Mouse (Mus musculus) activated CD4-positive, CD25-positive, alpha-beta regulatory T cell, adult 4 months (primary cell): Measurements from ENCODE around the gene Svbp. TPM values are rescaled to one million over a fixed set of nuclear protein-coding genes. Genes with fewer than 3 reads are reported as not detected.

Experiments
- ATAC-seq: one replicate; pipeline ENCODE4 v1.8.0; 2017
- polyA plus RNA-seq, 2 experiments: library from polyadenylated mRNA; unstranded; fragments of 100-300 nt; shearing (Covaris generic); gene quantifications; one replicate each; pipeline ENCODE4 v1.2.1; 2017

Gene Svbp
- 10 to 100 TPM; 63.6 to 67.8 TPM for polyA plus RNA-seq

DNA sequence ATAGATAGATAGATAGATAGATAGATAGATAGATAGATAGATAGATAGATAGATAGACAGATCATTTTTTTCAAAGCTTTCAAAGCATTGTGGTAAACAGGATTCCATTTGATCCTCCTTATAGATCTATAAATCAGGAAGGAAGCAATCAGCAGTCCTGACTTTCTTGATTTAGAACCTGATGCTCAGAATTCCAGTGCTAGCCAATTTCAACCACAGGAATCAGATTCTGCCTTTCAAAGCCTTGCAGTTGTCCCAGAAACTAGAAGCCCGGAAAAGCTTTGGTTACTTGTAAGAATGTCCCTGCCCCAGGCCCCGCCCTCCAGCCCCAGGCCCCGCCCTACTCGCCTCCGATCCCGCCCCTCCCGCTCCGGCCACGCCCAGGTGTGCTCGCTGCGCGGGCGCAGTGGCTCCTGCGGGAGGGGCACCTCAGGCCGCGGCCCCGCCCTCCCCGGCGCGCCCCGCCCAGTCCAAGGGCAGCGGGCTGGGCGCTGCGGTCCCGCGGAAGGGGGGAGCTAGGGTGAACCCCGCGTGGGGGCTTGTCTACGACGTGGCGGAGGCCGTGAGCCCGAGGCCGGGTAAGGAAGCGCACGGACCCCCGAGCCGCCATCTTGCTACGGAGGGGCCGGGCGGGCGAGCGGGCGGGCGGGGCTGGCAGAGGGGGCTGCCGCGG is at the start of gene Svbp:
Gene Svbp (plus strand): TSS at position 398 of the 673 bp plus-strand sequence.
- ATAC-seq = peak; percentile 85

DNA sequence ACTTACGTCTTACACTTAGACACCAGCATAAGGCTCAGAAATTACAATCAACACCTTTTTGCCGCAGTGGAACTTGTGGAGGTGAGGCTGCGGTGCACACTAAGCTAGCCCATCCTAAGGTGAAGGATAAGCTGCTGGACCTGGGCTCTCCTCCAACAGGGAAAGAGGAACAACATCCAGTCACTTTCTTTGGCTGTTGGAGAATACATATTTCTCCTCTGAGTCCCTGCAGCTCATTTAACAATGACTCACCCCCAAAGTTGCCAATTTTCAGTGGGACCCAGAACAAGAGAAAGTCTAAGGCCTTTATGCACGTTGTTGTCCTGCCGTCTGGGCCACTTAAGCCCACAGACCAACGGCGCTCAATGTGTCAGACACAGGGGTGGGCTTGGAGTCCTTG is 48.3 kb upstream of the Svbp start:
- ATAC-seq = no peak

DNA sequence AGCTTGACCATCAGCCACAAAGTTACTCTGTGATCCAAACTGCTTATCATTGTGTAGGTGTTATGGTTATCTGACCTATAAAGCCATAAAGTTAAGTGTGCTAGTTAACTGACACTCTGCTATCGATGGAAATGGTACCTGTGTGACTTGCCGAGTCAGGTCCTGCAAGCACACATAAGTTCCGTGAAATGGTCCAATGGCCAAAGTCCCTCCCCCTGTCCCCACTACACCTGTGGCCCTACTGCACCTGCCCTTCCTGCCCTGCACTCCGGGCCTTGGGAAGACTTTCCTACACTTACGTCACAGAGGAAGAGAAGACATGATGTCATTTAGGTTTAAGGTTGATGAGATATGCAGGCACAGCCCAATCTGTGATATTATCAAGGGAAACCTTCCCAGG is 47.8 kb upstream of the Svbp start:
- no peak for ATAC-seq

DNA sequence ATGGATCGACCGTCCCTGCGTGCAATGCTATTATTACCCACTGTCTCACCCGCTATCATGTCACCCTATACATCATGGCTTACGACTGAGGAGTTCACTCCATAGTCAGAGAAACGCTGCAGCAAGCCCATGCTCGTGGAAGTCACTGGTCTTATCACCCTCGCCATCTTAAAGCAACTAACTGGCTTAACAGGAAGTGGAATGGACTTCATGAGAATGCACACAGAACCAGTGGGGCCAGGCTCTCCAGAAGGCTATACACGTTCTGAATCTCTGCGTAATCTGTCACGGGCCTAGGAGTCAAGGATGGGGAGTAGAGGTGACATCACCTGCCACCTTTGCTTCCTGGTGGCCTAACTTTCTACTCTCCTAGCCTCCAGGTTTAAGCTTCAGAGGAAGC is 46.4 kb upstream of the Svbp start:
- ATAC-seq = no peak

DNA sequence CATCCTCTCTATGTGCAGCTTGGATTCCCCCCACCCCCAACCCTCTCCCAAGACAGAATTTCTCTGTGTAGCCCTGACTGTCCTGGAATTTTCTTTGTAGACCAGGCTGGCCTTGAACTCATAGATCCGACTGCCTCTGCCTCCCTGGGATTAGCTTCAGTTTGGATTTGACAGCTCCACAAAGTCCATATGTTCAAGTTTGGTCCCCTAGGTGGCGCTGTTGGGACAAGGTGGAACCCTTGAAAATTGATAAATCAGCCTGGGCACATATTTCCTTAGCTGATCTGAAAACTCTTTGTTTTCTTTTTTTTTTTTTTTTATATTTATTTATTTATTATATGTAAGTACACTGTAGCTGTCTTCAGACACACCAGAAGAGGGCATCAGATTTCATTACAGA is 37.9 kb upstream of the Svbp start:
- ATAC-seq = no peak

DNA sequence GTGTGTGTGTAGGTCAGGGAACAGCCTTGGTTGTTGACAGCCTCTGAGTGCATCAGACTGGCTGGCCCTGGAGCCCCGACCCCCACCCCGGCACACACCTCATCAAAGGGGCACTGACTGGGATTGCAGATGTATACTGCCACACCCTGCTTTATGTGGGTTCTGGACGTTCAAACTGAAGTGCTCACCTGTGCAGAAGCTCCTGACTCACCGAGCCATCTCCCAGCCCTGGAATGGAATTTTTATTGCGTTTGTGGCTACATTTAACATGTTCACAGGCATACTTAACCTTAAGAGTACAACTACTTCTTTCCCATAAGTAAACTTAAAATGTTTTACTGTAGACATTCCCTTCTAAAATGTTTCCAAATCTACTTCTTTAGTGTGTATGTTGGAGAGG is 37.2 kb upstream of the Svbp start:
- no peak for ATAC-seq

DNA sequence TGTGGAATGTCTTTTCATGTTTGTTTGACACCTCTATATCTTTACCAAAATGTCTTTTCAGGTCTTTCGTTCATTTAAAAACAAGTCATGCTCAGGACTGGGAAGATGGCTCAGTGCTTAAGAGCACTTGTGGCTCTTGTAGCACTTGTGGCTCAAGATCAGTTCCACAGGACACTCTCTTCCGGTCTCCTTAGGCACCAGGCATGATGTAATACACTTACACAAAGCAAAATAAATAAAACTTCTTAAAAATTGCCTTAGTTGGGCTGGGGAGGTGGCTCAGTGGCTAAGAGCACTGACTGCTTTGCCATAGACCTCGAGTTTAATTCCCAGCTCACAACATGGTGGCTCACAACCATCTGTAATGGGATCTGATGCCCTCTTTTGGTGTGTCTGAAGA is 33.7 kb upstream of the Svbp start:
- no peak for ATAC-seq

DNA sequence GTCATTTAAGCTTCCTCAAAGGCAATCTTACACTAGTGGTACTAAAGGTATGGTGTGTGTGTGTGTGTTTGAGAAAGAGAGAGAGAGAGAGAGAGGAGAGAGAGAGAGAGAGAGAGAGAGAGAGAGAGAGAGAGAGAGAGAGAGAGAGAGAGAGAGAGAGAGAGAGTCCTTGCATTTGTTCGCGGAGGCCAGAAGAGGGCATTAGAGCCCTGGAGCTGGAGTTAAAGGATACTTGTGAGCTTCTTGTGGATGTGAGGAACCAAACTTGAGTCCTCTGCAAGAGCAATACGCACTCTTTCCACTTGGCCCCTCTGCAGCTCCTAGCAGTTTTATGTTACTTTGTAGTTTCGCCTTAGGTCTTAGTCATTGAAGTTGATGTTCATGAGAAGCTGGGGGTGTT is 32.1 kb upstream of the Svbp start:
- no peak for ATAC-seq

DNA sequence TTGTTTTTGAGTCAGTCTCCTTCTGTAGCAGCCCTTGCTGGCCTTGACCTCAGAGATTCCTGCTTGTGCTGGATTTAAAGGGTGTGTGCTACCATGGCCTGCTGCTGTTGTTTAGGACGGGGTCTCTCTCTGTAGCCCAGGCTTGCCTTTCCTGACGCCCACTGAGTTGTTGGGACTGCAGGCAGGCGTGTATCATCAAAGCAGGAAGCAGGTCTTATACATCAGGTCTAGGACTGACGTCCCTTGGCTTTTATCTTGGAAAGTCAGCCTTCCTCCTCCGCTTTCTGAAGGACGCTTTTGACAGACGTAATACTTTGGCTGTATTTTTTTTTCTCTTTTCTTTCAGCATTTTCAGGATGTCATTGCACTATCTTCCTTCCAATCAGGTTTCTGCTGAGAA is 29.2 kb upstream of the Svbp start:
- no peak for ATAC-seq

DNA sequence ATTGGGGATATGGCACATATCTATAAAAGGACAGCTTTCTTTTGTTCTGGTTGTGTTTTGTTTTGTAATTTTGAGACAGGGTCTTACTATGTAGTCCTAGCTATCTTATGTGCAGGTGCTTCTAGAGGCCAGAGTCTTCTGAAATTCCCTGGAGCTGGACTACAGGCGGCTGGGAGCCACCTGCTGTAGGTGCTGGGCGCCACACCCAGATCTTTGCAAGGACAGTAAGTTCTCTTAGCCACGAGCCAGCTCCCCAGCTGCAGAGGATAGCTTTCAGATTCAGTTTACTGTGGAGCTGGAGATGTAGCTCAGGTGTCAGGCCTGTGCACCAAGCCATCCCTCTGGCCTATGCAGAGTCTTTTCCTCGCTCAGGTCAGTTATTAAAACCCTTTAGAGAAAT is 28.0 kb upstream of the Svbp start:
- ATAC-seq = no peak

DNA sequence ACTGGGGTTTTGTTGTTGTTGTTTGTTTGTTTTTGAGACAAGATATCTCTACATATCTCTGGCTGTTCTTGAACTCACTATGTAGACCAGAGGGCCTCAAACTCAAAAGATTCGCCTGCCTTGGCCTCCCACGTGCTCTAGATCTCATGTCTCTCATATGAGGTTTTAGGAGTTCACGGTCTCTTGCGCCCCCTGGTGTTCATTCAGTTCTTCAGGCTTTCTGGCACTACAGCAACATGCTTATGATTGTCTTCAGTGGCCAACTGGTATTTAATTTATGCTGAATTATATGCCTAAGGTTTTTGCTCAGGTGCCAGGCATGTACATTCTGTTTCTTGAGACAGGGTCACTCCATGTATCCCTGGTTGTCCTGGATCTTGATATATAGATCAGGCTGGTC is 27.4 kb upstream of the Svbp start:
- ATAC-seq = peak; percentile 88

DNA sequence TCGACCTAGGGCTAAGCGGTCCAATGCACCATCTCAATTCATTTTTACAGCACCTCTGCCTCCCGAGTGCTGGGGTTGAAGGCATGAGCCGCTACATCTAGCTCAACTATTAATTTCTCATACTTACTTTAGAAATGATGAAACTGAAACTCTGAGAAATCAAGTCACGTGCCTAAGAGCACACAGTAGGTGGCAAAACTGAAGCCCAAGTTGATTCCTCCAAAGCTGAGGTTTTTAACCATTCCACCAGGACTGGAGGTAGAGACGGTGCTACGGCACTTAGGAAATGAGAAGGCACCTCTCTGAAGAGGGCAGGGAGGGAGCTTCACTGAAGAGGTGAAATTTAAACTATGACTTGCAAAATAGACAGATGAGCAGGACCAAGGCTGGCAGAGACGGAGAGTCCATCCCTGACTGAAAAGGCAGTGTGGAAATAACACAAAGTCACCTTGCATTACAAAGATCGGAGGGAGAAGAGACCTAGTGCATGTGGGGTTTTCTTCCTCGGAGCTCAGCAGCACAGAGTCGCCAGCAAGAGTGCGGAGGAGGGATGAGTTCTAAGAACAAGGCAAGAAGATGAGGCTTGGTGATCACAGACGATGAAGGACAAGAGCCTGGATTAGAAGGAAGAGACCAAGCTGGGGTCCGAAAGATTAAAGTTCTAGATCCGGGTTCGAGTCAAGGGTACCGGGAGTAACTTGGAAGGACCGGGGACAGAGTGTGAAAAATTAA is 22.0 kb upstream of the Svbp start:
- ATAC-seq = no peak

DNA sequence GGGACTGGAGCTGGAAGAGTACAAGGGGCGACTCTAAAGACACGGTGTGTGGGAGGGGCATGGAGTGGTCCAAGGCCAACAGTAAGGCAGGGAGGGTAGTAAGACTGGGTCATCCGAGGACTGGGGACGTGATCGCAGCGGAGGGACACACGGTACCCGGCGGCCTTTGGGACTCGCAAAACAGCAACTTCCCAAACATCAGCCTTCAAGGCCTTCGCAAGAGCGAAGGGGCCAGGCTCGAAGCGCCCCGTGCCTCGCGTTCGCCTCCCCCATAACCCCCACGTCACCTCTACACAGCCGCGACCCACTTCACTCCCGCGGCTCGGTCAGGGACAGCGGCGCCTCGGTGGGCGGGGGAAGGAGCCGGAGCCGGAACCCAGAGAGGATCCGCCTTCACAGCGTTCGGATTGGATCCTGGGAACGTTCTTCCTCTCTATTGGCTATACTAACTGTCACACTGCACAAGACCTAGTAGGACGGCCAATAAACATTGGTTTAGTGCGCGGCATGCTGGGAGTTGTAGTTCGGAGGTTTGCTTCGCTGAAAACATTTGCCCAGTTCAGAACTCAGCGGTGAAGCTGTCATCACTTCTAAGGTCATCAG is 21.2 kb upstream of the Svbp start, which contains the start of gene Zfp691:
Gene Zfp691 (minus strand): TSS at position 345 of the 603 bp plus-strand sequence.
- peak; percentile 100 for ATAC-seq

DNA sequence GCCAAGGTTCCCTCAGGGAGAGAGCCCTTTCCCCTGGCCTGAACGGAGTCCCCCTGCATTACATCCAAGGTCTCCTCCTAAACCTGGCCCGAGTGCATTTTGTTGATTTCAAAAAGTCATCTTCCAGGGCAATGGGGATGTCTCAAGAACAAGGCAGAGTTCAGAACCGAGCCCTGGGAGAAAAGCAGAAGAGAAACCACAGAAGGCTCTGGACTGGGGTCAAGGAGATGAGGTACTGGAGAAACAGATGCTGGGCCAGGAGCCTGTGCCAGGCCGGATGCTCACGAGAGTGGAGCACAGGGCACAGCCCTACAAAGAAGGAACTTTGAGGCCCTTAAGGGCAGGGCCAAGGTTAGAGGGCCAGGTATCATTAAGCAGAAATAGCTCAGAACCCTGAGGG is 17.4 kb upstream of the Svbp start:
- no peak for ATAC-seq

DNA sequence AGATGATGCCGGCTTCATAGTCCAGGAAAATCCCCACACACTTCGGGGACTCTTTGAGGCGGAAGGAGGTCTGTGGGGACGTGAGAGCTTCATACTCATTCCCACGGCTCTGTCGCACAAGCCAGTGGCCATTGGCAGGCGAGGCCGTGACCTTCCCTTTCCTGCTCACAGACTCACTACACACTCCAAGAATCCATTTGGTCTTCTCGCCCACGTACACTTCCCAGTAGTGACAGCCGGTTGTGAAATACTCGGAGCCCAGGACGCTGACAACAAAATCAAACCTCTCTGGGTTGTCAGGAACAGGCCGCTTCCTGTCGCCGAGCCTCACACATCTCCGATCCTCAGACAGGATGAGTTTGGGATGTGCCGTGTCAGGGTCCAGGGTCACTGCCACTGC is 16.8 kb upstream of the Svbp start:
- no peak for ATAC-seq

DNA sequence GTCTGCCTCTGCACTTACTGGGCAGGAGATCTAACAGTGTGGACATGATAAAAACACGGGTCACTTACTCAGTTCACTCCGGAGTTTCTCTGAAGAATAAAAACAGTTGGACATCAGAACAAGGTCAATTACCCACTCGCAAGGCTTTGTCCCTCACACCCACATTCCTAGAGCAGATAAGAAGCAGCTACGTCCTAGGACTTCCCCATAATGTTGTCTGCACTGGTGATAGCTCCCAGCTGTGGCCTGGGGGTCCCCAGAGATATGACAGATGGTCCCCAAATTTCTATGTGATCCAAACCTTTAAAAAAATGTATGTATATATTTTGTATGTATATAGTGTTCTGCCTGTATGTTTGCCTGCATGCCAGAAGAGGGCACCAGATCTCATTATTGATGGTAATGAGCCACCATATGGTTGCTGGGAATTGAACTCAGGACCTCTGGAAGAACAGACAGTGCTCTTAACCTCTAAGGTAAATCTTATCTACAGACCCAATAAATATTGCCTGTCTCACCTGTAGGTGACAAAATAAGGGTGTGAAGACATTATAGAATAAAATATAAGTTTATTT is 14.9 kb upstream of the Svbp start:
- no peak for ATAC-seq

DNA sequence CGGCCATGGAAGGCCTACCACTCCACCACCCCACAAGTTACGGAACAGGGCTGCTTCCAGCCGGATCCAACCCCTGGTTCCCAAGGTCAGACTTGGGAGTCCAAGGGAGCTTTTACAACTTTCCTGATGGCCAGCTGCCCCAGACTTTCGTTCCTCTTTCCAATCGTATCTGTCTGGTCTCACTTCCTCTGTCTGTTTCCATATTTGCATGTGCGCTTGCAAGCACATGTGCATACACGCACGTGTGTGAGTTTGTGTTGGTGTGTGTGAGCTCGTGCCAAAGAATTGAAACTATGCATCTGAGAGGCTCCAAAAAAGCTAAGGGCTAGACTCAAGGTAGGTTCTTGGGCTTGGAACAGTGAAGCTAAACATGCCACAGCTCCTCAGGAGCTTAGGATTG is 13.7 kb upstream of the Svbp start:
- no peak for ATAC-seq

DNA sequence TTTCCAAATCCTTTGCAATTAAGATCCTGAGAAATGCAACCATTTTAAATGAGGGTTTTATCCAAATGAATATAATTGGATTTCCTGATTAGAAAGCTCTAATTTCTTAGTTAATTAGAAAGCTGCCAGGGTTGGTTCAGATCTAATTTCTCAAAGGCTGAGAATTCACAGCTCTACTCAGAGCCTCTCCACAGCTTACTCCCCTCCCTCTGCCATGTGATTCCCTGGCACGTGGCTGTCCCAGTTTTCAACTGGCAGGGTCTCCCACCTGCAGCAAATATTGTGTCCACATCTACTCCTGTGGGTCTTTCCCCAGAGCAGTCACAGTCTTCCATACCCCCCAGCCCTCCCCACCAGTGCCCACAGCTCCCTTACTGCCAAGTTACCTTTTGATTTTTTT is 11.6 kb upstream of the Svbp start:
- no peak for ATAC-seq

DNA sequence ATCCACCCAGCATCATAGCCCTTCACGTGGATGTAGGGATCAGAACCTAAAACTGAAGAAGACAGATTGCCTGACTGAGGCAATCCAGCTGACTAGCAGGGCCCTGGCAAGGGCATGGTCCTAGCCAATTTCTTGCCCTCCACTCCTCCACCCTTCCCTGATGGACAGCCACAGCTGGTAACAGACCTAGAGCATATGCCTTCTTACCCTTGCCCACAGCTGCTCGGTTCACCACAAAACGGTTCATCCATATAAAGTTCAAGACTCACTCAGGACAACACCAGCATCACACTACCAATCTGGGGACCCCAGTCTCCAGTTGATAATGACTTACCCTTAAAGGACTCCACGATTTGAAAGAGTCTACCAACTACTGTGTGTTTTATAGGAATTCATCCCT is 9.3 kb upstream of the Svbp start:
- no peak for ATAC-seq

DNA sequence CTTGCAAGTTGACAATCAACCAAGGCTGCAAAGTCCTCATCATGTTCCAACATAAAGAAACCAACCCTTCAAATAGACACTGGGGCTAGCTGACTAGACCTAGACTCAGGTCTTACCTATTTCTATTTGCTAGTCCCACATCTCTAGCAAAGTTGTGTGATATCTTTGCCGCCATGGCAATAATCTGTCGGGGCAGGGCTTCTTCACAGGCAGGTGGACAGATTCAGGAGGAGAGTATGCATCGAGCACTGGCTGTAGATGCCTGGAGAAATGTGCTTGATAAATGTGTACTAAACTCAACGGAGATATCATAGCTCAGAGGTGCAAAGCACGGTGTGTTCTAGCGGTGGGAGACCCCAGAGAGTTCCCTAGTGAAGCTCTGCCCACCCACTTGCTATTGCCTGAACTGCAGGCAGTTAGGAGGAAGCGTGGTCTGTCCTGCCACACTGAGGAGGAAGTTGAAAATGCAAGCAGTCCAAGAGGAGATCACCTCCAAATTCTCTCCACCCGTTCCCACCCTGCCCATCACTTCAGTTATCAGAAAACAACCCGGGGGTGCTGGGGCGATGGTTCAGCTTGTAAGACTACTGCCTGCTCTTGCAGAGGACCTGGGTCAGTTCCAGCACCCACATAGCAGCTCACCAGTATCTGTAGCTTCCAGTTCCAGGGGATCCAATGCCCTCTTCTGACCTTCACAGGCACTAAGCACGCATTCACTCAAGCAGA is 6.9 kb upstream of the Svbp start:
- no peak for ATAC-seq

DNA sequence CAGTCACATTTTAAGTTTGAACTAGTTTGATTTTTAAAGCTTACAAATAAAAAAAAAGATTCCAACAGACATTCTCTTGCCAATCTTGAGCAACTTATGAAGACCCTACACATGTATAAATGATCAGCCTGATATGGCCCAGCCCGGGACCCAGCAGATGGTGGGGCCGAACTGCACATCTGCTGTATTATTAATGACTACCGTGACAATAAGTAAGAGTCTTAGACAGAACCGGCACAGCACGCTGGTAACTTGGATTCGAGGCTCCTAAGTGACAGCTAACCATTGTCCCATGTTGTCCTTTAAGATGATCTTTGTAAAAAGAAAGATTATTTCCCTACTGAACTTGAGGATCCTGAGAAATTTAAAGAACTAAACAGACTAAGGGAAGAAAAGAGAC is 5.7 kb upstream of the Svbp start:
- ATAC-seq = no peak

DNA sequence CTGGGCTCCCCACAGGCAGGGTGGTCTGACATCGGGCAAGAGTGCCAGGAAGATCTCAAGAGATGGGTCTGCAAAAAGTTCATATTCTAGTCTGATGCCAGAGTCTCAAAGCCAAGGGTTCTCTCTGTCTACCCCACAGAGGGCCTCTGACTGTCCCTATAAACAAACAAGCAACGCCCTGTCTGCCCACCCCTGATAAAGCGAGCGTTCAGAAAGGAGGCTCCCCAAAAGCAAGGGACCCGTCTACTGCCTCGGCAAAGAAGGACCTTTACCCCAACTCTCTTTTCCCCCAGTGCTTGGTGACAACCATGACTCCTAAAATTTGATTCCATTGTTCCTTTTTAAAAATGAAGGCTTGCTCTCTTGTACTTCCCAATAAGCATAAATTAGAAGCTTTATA is 5.2 kb upstream of the Svbp start, which contains the start of gene Ermap:
Gene Ermap (minus strand): TSS at position 148 of the 400 bp plus-strand sequence.
- no peak for ATAC-seq

DNA sequence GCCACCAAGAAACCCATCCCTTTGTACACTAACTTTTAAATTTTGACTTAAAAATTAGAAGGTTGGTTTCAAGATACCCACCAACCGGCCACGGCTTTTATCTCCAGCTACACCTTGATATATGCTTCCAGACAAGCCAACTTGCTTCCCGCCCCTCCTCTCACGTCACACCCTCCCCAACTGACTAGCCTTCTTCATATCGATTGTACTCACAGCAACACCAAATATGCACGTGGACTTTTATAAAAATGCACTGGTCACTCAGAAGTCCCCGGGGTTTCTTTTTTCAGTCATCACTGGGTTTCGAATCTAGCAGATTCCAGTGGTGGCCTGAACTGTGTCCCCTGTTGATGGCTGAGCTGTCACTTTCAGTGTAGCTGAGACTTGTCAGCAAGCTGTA is 4.5 kb upstream of the Svbp start:
- ATAC-seq = no peak
